Mouse (Mus musculus) heart, embryonic 16.5 days (tissue): ENCODE measurements around the gene Gm10320. TPM values are rescaled to one million over a fixed set of nuclear protein-coding genes. Genes with fewer than 3 reads are reported as not detected.

Source experiments
- ATAC-seq: fragments of 200-750 bp; cut with Nextera tagmentation; replicated peaks from 2 replicates; pipeline ENCODE4 v1.8.0; 2017; ENCODE audit warnings: moderate number of reproducible peaks; ENCODE audit not compliant: insufficient read depth, low FRiP score; ENCODE audit errors: extremely low read depth
- H3K27ac ChIP-seq: fragments of 300-500 bp; sonication (generic); 2 replicates; pipeline ENCODE4 v1.5.1; 2014; ENCODE audit warnings: mild to moderate bottlenecking, low read length, control low read depth, moderate library complexity
- H3K27me3 ChIP-seq: fragments of 300-500 bp; sonication (generic); 2 replicates; pipeline ENCODE4 v1.6.1; 2014; ENCODE audit warnings: low read length, mixed read lengths; ENCODE audit not compliant: control insufficient read depth, insufficient read depth
- H3K36me3 ChIP-seq: fragments of 300-500 bp; sonication (generic); 2 replicates; pipeline ENCODE4 v1.6.1; 2014; ENCODE audit not compliant: control insufficient read depth, insufficient read depth
- H3K4me1 ChIP-seq: fragments of 300-500 bp; sonication (generic); 2 replicates; pipeline ENCODE4 v1.6.1; 2014; ENCODE audit warnings: low read length, mixed read lengths; ENCODE audit not compliant: control insufficient read depth, insufficient read depth
- H3K4me2 ChIP-seq: fragments of 300-500 bp; sonication (generic); 2 replicates; pipeline ENCODE4 v1.6.1; 2014; ENCODE audit warnings: low read depth, mild to moderate bottlenecking, control low read depth, low read length
- H3K4me3 ChIP-seq: fragments of 300-500 bp; sonication (generic); 2 replicates; pipeline ENCODE4 v1.5.1; 2014; ENCODE audit warnings: mild to moderate bottlenecking, control low read depth, low read length
- H3K9ac ChIP-seq: fragments of 300-500 bp; sonication (generic); 2 replicates; pipeline ENCODE4 v1.6.1; 2014; ENCODE audit warnings: low read length, control low read depth
- H3K9me3 ChIP-seq: fragments of 300-500 bp; sonication (generic); replicated peaks from 2 replicates; pipeline ENCODE4 v1.6.1; 2016; ENCODE audit warnings: low read length; ENCODE audit not compliant: control insufficient read depth
- WGBS: fragments of 180-500 bp; shearing (Covaris S2); extraction: QIAGEN DNeasy Blood & Tissue Kit; methylation state at CpG from one replicate; pipeline ENCODE4 v1.1.7; 2014; 5-methylcytosine and 5-hydroxymethylcytosine counted together
- polyA plus RNA-seq: library from polyadenylated mRNA; unstranded; fragments of >200 nt; fragmentation: Nextera tagmentation; extraction: Ambion mirVana; gene quantifications from 2 replicates; pipeline ENCODE4 v1.2.1, GENCODE M21; 2015

Gm10320 gene
- polyA plus RNA-seq, 1 experiment from 2014 or later, result 1.9 TPM

DNA sequence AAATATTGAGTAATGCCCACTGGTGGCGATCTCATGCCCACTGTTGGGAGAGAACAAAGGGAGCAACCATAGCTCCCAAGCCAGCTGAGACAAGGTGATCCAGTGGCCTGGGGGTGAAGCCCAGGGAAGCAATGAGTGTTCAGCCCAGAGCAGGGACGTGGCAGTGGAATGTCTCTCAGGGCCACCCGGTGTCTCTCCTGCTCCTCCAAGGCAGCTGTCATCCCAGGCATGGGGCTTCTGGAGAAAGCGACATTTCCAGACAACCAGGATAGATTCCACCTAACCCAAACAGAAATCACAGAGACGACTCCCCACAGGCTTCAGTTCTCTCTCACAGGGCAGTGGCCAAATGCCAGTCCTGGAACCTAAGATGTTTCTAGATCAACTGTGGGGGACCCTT lies 6.4 kb downstream of the Gm10320 start:
- Histone ChIP-seq H3K4me1 (no peaks in the 10 kb centered on the region), H3K27me3 (no peaks in the 10 kb centered on the region), H3K9me3 (0 out of 2 replicates have a peak, but pooled peaks cover 3% of the 10 kb centered on the region), H3K36me3 (no peaks in the 10 kb centered on the region), H3K27ac (no peak overlapping the region), H3K4me2 (no peak overlapping the region), H3K9ac (no peak overlapping the region), H3K4me3 (no peak overlapping the region)
- no peak for ATAC-seq
- 71% methylated on average over 5 of the region's 5 CpGs for WGBS

DNA sequence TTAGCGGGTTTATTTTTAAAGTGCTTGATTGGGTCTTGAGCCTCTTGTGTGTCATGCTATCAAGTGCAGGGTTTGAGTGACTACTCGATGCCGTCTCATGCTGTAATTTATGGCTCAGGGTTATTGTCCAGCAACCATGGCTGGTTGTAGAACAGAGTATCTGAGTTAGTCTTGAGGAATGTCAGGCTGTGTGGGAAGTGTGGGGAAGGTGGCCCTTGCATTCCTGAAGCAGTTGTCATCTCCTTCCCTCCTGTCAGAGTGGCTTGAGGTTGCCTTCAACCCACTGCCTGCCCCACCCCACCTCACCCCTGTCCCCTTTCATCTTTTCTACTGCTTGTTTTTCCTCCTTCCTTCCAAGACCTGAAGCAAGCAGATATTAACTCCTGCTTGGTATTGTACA lies 13.8 kb downstream of the Gm10320 start:
- WGBS, result 46% methylated on average over 3 of the region's 3 CpGs
- Histone ChIP-seq H3K9ac (no peak overlapping the region), H3K4me1 (no peaks in the 10 kb centered on the region), H3K27ac (no peak overlapping the region), H3K4me3 (no peak overlapping the region), H3K27me3 (0 out of 2 replicates have a peak, but pooled peaks cover 3% of the 10 kb centered on the region), H3K9me3 (no peaks in the 10 kb centered on the region), H3K36me3 (no peaks in the 10 kb centered on the region), H3K4me2 (no peak overlapping the region)
- ATAC-seq, result no peak

DNA sequence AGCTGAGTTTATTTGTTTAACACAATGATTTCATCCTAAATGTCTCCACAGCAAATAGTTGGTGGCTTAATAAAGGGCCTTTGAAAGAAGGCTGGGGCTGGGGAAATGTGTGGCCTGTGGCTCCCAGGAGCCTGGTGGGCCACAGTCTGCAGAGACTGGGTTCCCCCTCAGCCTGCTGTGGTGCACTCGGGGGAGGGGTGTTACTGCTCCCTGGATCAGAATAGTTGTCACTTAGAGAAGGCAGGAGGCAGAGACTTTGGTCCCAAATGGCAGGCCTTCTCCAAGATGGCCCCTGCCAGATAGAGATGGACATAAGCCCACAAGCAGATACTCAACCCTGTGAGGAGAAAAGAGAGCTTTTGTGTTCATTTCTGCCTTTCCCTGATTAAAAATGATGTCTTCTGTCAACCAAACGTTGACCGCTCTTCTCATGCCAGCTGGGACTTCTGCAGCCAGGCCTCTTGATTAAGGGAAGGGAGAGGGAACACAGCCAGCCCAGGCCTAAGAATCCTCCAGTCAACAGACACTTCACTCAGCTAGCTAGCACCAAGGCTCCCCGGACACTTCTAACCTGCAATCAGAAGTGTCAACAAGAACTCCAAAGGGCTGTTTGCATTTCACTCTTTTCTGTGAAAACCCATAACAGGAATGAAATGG lies 14.8 kb downstream of the Gm10320 start:
- Histone ChIP-seq H3K27me3 (0 out of 2 replicates have a peak, but pooled peaks cover 3% of the 10 kb centered on the region), H3K9me3 (no peaks in the 10 kb centered on the region), H3K27ac (no peak overlapping the region), H3K4me3 (no peak overlapping the region), H3K9ac (no peak overlapping the region), H3K4me2 (no peak overlapping the region), H3K36me3 (no peaks in the 10 kb centered on the region), H3K4me1 (no peaks in the 10 kb centered on the region)
- WGBS, result 45% methylated on average over 4 of the region's 4 CpGs
- no peak for ATAC-seq

DNA sequence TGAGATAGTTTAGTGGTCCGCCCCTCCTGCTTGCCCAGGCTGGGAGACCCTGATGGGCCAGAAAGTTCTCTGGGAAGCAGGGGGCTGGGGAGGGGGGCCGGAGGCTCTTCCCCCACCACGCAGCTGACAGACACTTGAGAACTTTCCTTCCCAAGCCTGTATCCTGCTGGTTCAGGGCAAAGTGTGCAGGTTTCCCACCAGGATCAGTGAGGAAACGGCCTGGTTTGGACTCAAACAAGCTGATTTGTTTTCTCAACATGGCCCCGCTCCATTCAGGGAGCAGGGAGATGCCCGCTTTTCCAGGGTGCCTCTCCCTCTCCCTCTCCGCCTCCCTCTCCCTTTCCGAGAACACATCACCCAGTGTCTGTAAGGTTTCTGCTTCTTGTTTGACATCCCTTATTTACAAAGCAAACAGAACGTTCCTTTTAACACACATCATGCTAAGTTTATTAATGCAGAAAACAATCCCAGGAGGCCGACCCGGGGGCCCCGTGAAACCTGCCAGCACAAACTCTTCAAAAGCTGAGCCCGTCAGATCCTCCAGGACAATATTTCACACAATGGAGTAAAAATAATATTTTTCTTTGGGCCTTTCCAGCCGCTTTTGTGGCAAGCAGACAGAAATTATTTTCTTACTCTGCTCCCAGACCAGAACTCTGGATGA lies 15.5 kb downstream of the Gm10320 start:
- 53% methylated on average over 14 of the region's 14 CpGs for WGBS

DNA sequence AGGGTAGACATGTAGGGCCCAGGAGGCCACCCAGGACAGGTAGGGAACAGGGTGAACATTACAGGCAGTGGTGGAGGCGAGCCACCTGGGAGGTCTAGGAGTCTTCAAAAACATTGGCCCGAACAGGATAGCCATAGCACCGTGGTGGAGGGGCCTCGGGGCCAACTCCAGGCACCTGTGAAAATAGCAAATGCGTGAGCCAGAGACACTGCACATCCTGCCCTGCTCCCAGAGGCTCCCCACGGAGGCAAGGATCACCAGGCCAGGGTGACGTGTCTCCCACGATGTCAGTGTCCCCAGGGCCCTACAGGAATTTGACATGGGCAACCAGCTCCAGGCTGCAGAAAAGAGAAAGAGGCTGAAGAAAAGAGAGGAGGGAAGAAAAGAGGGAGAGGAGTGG lies 16.1 kb downstream of the Gm10320 start:
- H3K36me3 ChIP-seq, result no peaks in the 10 kb centered on the region
- H3K9ac ChIP-seq, result no peak overlapping the region
- ATAC-seq, result no peak
- 49% methylated on average over 8 of the region's 8 CpGs for WGBS
- H3K27ac ChIP-seq, result no peak overlapping the region
- 0 out of 2 replicates have a peak, but pooled peaks cover 3% of the 10 kb centered on the region for H3K27me3 ChIP-seq
- no peaks in the 10 kb centered on the region for H3K9me3 ChIP-seq
- H3K4me1 ChIP-seq, result no peaks in the 10 kb centered on the region
- no peak overlapping the region for H3K4me3 ChIP-seq
- no peak overlapping the region for H3K4me2 ChIP-seq

More for the DNA sequence above, 15.5 kb downstream of the Gm10320 start:
- Histone ChIP-seq H3K4me2 (no peak overlapping the region), H3K9me3 (no peaks in the 10 kb centered on the region), H3K4me1 (no peaks in the 10 kb centered on the region), H3K27ac (no peak overlapping the region), H3K27me3 (0 out of 2 replicates have a peak, but pooled peaks cover 3% of the 10 kb centered on the region), H3K4me3 (no peak overlapping the region), H3K9ac (no peak overlapping the region), H3K36me3 (no peaks in the 10 kb centered on the region)
- no peak for ATAC-seq

DNA sequence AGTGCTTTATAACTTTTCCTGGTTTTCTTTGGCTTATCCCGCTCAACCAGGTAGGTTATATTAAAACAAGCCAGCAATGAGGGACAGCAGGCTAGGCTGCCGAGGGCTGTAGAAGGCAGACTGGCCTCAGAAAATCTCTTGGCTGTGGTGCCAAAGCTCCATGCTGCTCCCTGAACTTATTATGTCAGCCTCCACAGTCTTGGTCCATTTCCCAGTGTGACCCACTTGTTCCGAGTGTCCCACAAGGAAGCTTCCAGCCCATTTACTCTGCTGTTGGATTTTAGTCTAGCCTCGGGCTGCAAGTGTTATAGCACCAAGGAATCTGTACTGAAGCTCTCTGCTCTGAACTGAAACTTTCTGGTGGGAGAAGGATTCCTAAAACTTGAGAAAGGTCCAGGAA lies 18.8 kb downstream of the Gm10320 start:
- 72% methylated on average over 4 of the region's 4 CpGs for WGBS
- Histone ChIP-seq H3K4me1 (no peaks in the 10 kb centered on the region), H3K27me3 (peaks cover 6% of the 10 kb centered on the region; the same call in 1 of the 2 replicates), H3K36me3 (no peaks in the 10 kb centered on the region), H3K9me3 (no peaks in the 10 kb centered on the region), H3K4me2 (no peak overlapping the region), H3K9ac (no peak overlapping the region), H3K4me3 (no peak overlapping the region), H3K27ac (no peak overlapping the region)
- ATAC-seq, result no peak

DNA sequence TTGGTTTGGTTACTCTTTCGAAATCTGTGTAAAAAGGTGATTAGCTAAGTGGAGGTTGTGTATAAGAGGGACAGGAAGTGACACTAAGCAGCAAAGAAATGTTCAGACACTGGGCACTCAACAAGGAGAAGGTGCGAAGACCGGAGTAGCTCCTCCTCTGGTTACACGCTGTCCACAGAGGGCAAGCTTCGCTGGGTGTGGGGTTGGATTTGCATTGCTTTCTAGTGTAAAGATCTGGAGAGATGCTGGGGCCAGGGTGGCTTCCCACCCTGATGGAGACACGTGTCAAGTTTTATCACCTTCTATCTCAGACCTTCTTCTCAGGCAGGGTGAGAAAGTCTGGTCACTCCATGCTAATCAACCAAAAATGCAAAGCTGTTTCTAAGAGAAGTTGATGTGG lies 20.0 kb downstream of the Gm10320 start:
- no peak overlapping the region for H3K27ac ChIP-seq
- ATAC-seq, result no peak
- WGBS, result 45% methylated on average over 6 of the region's 6 CpGs
- no peaks in the 10 kb centered on the region for H3K4me1 ChIP-seq
- no peak overlapping the region for H3K4me3 ChIP-seq
- peaks cover 6% of the 10 kb centered on the region; the same call in 1 of the 2 replicates for H3K27me3 ChIP-seq
- H3K4me2 ChIP-seq, result no peak overlapping the region
- no peaks in the 10 kb centered on the region for H3K36me3 ChIP-seq
- H3K9me3 ChIP-seq, result no peaks in the 10 kb centered on the region
- H3K9ac ChIP-seq, result no peak overlapping the region

DNA sequence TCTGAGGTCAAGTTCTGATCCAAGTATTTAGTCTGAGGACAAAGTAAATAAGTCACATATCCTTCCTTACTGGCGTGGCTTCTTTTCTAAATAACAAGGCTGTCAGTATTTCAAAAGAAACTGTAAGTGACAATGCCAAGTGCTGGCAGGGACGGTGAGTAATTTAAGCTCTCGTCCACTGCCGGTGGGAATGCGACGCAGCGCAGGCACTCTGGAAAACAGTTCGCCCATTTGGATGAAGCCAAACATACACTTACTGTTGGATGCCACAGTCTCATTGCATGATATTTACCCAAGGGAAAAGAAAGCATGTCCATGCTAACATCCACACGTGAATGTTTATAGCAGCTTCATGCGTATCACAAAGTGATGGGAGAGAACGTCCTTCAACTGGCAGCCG lies 21.5 kb downstream of the Gm10320 start:
- H3K36me3 ChIP-seq, result no peaks in the 10 kb centered on the region
- H3K9me3 ChIP-seq, result no peaks in the 10 kb centered on the region
- no peak overlapping the region for H3K4me3 ChIP-seq
- 51% methylated on average over 12 of the region's 12 CpGs for WGBS
- H3K4me2 ChIP-seq, result no peak overlapping the region
- no peaks in the 10 kb centered on the region for H3K4me1 ChIP-seq
- no peak overlapping the region for H3K9ac ChIP-seq
- H3K27ac ChIP-seq, result no peak overlapping the region
- no peak for ATAC-seq
- H3K27me3 ChIP-seq, result peaks cover 4% of the 10 kb centered on the region; the same call in 1 of the 2 replicates

DNA sequence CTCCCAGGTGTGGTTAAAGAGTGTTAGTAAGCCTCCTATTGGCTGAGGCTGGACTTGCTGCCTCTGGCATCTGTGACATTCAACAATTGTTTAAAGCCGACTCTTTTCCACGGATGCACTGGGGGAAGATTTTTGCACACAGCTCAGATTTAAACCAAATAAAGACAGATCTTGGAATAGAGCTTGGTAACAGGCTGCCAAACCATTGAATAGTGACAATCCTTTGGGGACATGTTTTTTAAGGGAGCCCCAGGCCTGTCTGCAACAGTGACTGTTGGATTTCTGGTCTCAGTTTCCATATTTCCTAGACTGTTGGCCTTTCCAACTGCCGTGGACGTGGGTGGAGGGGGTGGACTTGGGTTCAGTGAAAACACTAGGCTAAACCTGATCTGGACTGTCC lies 21.9 kb downstream of the Gm10320 start:
- Histone ChIP-seq H3K4me1 (no peaks in the 10 kb centered on the region), H3K27me3 (peaks cover 4% of the 10 kb centered on the region; the same call in 1 of the 2 replicates), H3K4me3 (no peak overlapping the region), H3K9ac (no peak overlapping the region), H3K27ac (no peak overlapping the region), H3K4me2 (no peak overlapping the region), H3K36me3 (no peaks in the 10 kb centered on the region), H3K9me3 (no peaks in the 10 kb centered on the region)
- WGBS, result 56% methylated on average over 4 of the region's 4 CpGs
- ATAC-seq, result no peak
